Mouse (Mus musculus): ENCODE data around the gene Fbf1. TPM values are rescaled to one million over a fixed set of nuclear protein-coding genes. Genes with fewer than 3 reads are reported as not detected.
"Not testable (repeated sequence)": the region's sequence is repeated elsewhere in the genome, so short reads cannot be mapped to it uniquely, and the experiment has no call there.

Gene Fbf1
- polyA plus RNA-seq, 1 experiment = 153 TPM

- no peak for DNase-seq (ENCODE audit: low read depth)
- TF ChIP-seq POLR2A (IDR thresholded peaks at IDR 0.05; ENCODE audit: borderline replicate concordance, extremely low read depth, insufficient read depth, insufficient read length, poor library complexity, severe bottlenecking) (no peak), CTCF (IDR thresholded peaks at IDR 0.05; ENCODE audit: borderline replicate concordance, extremely low read depth, insufficient read depth, insufficient read length) (peak; percentile 17; the same call in 1 of the 2 replicates)
Observed at GRCm38 (mm10) chr11:116132366-116133333, 35.3 kb downstream of the Fbf1 start.

- TF ChIP-seq POLR2A (IDR thresholded peaks at IDR 0.05; ENCODE audit: borderline replicate concordance, extremely low read depth, insufficient read depth, insufficient read length, poor library complexity, severe bottlenecking) = no peak
- TF ChIP-seq CTCF (IDR thresholded peaks at IDR 0.05; ENCODE audit: borderline replicate concordance, extremely low read depth, insufficient read depth, insufficient read length) = no peak
- no peak for DNase-seq (ENCODE audit: low read depth)
Observed at GRCm38 (mm10) chr11:116131349-116132170, 36.4 kb downstream of the Fbf1 start.

GRCm38 (mm10) chr11:116130488-116131205 is 37.3 kb downstream of the Fbf1 start, which contains the start of gene Trim65:
Gene Trim65 (minus strand): TSS chr11:116131128.
- peak; percentile 95 for DNase-seq (ENCODE audit: low read depth)
- peak; percentile 50; the same call in 1 of the 2 replicates for TF ChIP-seq POLR2A (IDR thresholded peaks at IDR 0.05; ENCODE audit: borderline replicate concordance, extremely low read depth, insufficient read depth, insufficient read length, poor library complexity, severe bottlenecking)
- peak; percentile 71 for TF ChIP-seq CTCF (IDR thresholded peaks at IDR 0.05; ENCODE audit: borderline replicate concordance, extremely low read depth, insufficient read depth, insufficient read length)

GRCm38 (mm10) chr11:116129993-116130487 is 37.9 kb downstream of the Fbf1 start:
- TF ChIP-seq CTCF (IDR thresholded peaks at IDR 0.05; ENCODE audit: borderline replicate concordance, extremely low read depth, insufficient read depth, insufficient read length) = no peak
- TF ChIP-seq POLR2A (IDR thresholded peaks at IDR 0.05; ENCODE audit: borderline replicate concordance, extremely low read depth, insufficient read depth, insufficient read length, poor library complexity, severe bottlenecking) = no peak
- peak; percentile 51 for DNase-seq (ENCODE audit: low read depth)

- TF ChIP-seq POLR2A (IDR thresholded peaks at IDR 0.05; ENCODE audit: borderline replicate concordance, extremely low read depth, insufficient read depth, insufficient read length, poor library complexity, severe bottlenecking) (no peak), CTCF (IDR thresholded peaks at IDR 0.05; ENCODE audit: borderline replicate concordance, extremely low read depth, insufficient read depth, insufficient read length) (no peak)
- no peak for DNase-seq (ENCODE audit: low read depth)
Observed at GRCm38 (mm10) chr11:116129091-116129790, 38.7 kb downstream of the Fbf1 start.

- no peak for DNase-seq (ENCODE audit: low read depth)
Observed at GRCm38 (mm10) chr11:116127986-116128385, 40.0 kb downstream of the Fbf1 start.

GRCm38 (mm10) chr11:116127156-116127980 is 40.6 kb downstream of the Fbf1 start, which contains the start of gene Trim47:
Gene Trim47 (minus strand): TSS chr11:116127210.
- peak; percentile 63 for DNase-seq (ENCODE audit: low read depth)
- no peak for TF ChIP-seq CTCF (IDR thresholded peaks at IDR 0.05; ENCODE audit: borderline replicate concordance, extremely low read depth, insufficient read depth, insufficient read length)
- no peak for TF ChIP-seq POLR2A (IDR thresholded peaks at IDR 0.05; ENCODE audit: borderline replicate concordance, extremely low read depth, insufficient read depth, insufficient read length, poor library complexity, severe bottlenecking)

More at GRCm38 (mm10) chr11:116127986-116128385, 40.0 kb downstream of the Fbf1 start:
- TF ChIP-seq CTCF (IDR thresholded peaks at IDR 0.05; ENCODE audit: borderline replicate concordance, extremely low read depth, insufficient read depth, insufficient read length) = no peak
- no peak for TF ChIP-seq POLR2A (IDR thresholded peaks at IDR 0.05; ENCODE audit: borderline replicate concordance, extremely low read depth, insufficient read depth, insufficient read length, poor library complexity, severe bottlenecking)

DNA sequence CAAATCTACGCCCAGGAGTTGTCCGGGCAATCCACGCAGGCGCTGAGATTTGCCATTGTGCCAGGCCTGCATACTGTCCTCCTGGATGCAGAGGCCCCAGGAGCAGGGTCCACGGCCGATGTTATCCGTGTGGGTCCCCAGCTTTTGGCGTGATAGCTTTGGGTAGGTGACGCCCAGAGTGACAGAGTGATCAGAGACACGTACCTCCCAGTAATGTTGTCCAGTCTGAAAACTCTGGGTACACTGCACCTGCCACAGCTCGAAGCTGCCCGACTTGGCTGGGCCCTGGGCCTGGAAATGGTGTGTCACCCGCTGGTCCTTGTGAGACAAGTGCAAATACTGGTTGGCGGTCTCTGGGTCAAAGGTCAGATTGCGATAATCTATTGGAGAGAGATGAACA is 41.7 kb downstream of the Fbf1 start:
- DNase-seq (ENCODE audit: low read depth) = no peak
- TF ChIP-seq CTCF (IDR thresholded peaks at IDR 0.05; ENCODE audit: borderline replicate concordance, extremely low read depth, insufficient read depth, insufficient read length) (no peak), POLR2A (IDR thresholded peaks at IDR 0.05; ENCODE audit: borderline replicate concordance, extremely low read depth, insufficient read depth, insufficient read length, poor library complexity, severe bottlenecking) (no peak)

DNA sequence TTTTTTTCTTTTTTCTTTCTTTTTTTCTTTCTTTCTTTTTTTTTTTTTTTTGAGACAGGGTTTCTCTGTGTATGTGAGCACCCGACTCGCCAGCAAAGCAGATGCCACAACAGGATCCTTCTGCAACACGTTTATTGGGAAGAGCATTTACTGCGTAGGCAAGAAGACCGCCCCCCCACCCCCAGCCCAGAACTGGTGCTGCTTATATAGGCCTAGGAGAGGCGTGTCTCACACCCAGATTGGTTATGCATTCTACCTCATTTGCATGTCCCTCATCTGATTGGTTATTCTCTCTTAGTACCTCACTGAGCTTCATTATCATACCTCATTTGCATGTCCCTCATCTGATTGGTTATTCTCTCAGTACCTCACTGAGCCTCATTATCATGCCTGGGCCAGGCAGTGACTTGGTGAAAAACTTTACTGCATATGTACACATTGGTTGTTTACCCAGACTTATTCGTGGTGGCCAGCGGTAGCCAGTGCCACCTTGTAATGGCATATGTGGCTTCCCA is 46.2 kb downstream of the Fbf1 start:
- DNase-seq (ENCODE audit: low read depth) = not testable (repeated sequence)

Data from brain, embryonic 14.5 days (tissue).